Mouse (Mus musculus): ENCODE results near the gene Chn1. TPM values are rescaled to one million over a fixed set of nuclear protein-coding genes. Genes with fewer than 3 reads are reported as not detected.

Gene Chn1
- polyA plus RNA-seq, 1 experiment = 17.9 TPM

DNA sequence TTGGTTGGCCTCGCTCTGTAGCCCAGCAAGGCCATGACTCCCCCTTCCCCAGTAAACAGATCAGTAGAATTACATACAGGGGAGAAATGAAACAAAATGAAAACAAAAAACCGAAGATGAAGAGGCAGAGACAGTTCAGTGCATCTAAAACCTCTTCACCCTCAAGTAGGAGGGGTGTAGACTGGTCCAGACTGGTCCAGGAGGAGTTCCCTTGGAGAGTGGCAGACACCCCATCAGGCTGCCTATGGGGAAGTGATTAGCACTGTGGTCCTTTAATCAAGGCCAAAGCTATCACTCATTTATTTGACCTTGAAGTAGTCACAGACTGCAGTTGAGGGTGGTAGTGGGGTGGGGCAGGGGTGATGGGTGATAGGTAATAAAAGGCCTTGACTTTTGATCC is 170.6 kb downstream of the Chn1 start:
- Histone ChIP-seq H3K4me3 (ENCODE audit: insufficient read depth, low read length) (no peak overlapping the region), H3K27ac (ENCODE audit: insufficient read depth, low read length) (no peak overlapping the region), H3K4me1 (ENCODE audit: control insufficient read depth, insufficient read depth, low read length) (peaks cover 3% of the 10 kb centered on the region; the same call in 1 of the 2 replicates)
- TF ChIP-seq POLR2A (IDR thresholded peaks at IDR 0.05; ENCODE audit: low read depth, low read length) = no peak
- no peak for TF ChIP-seq CTCF (IDR thresholded peaks at IDR 0.05; ENCODE audit: borderline replicate concordance, insufficient read depth, low read length)

DNA sequence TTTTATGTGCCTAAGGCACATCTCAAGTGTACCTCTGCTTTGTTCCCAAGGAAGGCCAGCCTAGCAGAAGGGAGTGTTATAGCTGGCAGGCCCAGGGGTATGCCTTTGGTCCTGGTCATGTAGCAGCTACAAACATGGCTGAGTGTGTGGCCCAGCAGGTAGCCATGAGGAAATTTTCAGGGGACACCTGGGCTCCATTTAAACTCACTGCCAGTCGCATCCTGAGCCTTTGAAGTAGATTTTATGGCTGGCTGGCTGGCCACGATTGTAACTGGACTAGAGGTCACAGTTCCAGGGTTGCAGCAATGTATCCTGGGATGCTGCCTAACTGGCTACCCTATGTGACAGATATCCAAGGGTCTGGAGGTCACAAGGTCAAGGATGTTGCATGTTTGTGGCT is 174.5 kb downstream of the Chn1 start:
- H3K4me3 ChIP-seq (ENCODE audit: insufficient read depth, low read length) = no peak overlapping the region
- 0 out of 2 replicates have a peak, but pooled peaks cover 3% of the 10 kb centered on the region for H3K4me1 ChIP-seq (ENCODE audit: control insufficient read depth, insufficient read depth, low read length)
- no peak overlapping the region for H3K27ac ChIP-seq (ENCODE audit: insufficient read depth, low read length)
- TF ChIP-seq POLR2A (IDR thresholded peaks at IDR 0.05; ENCODE audit: low read depth, low read length) = no peak
- no peak for TF ChIP-seq CTCF (IDR thresholded peaks at IDR 0.05; ENCODE audit: borderline replicate concordance, insufficient read depth, low read length)

- Histone ChIP-seq H3K4me1 (ENCODE audit: control insufficient read depth, insufficient read depth, low read length) (peaks cover 7% of the 10 kb centered on the region; the same call in 1 of the 2 replicates), H3K4me3 (ENCODE audit: insufficient read depth, low read length) (no peak overlapping the region), H3K27ac (ENCODE audit: insufficient read depth, low read length) (no peak overlapping the region)
- TF ChIP-seq CTCF (IDR thresholded peaks at IDR 0.05; ENCODE audit: borderline replicate concordance, insufficient read depth, low read length) (no peak), POLR2A (IDR thresholded peaks at IDR 0.05; ENCODE audit: low read depth, low read length) (no peak)
Measured at GRCm38 (mm10) chr2:73597772-73598171, 177.4 kb downstream of the Chn1 start.

- Histone ChIP-seq H3K4me3 (ENCODE audit: insufficient read depth, low read length) (no peak overlapping the region), H3K27ac (ENCODE audit: insufficient read depth, low read length) (no peak overlapping the region), H3K4me1 (ENCODE audit: control insufficient read depth, insufficient read depth, low read length) (peaks cover 13% of the 10 kb centered on the region)
- no peak for TF ChIP-seq POLR2A (IDR thresholded peaks at IDR 0.05; ENCODE audit: low read depth, low read length)
- no peak for TF ChIP-seq CTCF (IDR thresholded peaks at IDR 0.05; ENCODE audit: borderline replicate concordance, insufficient read depth, low read length)
Measured at GRCm38 (mm10) chr2:73596786-73597185, 178.4 kb downstream of the Chn1 start.

- TF ChIP-seq CTCF (IDR thresholded peaks at IDR 0.05; ENCODE audit: borderline replicate concordance, insufficient read depth, low read length) (no peak), POLR2A (IDR thresholded peaks at IDR 0.05; ENCODE audit: low read depth, low read length) (no peak)
- Histone ChIP-seq H3K4me3 (ENCODE audit: insufficient read depth, low read length) (no peak overlapping the region), H3K27ac (ENCODE audit: insufficient read depth, low read length) (no peak overlapping the region), H3K4me1 (ENCODE audit: control insufficient read depth, insufficient read depth, low read length) (peaks cover 15% of the 10 kb centered on the region)
Measured at GRCm38 (mm10) chr2:73596326-73596725, 178.8 kb downstream of the Chn1 start.

DNA sequence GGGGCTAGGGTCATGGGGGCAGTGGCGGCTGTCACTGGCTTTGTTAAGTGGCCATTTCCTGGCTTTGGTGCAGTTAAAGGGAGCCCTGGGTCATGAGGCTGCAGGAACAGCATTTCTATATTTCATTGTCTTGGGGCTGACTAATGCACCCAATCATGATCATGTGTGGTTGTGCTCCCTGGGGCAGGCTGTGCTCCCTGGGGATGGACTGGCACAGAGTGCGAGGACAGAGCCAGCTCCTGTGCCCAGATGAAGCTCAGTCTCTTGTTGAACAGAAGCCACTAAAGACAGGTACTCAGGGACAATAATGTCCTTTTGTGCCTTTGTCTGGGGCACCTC is 182.1 kb downstream of the Chn1 start:
- TF ChIP-seq POLR2A (IDR thresholded peaks at IDR 0.05; ENCODE audit: low read depth, low read length) = no peak
- no peak for TF ChIP-seq CTCF (IDR thresholded peaks at IDR 0.05; ENCODE audit: borderline replicate concordance, insufficient read depth, low read length)
- Histone ChIP-seq H3K4me1 (ENCODE audit: control insufficient read depth, insufficient read depth, low read length) (peaks cover 23% of the 10 kb centered on the region), H3K27ac (ENCODE audit: insufficient read depth, low read length) (peak overlapping the region; percentile 78), H3K4me3 (ENCODE audit: insufficient read depth, low read length) (no peak overlapping the region)

DNA sequence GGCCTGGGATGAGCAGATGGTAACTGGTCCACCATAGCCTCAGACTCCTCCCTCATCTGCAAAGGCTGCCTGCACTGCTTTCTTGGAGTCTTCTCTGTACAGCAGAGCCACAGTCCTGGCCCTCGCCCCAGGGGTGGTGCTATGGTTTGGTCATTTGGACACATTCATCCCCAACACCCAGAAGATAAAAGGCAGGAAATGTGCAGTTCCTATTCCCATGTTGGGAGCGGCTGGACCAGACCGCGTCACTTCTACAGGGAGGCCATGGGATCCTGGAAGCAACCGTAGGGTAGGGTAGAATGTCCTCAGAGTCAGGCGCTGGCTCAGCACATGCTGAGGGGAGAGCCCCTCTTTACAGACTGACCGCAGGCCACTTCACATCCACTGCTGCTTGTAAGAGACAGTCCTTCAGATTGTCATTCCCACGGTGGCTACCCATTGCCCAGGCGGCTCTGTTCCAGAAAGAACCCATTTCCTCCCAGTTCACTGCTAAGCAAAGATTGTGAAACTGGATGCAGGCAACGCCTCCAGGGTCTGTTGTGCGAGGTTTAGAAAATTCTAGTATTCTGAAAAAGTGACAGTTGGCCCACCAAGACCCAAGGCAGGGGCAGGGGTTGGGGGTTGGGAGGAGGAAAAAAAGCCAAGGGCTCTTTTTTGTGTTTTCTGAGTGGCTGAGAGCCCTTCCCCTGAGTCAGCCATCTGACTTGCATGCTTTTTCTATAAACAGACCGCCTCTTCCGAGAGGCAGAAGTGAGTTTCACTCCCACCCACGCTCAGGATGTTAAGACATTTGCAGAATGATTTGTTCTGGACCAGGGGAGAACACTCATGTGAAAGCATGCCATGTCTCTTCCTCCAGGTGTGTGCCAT is 182.7 kb downstream of the Chn1 start:
- no peak for TF ChIP-seq CTCF (IDR thresholded peaks at IDR 0.05; ENCODE audit: borderline replicate concordance, insufficient read depth, low read length)
- peak; percentile 37; the same call in 1 of the 2 replicates for TF ChIP-seq POLR2A (IDR thresholded peaks at IDR 0.05; ENCODE audit: low read depth, low read length)
- Histone ChIP-seq H3K27ac (ENCODE audit: insufficient read depth, low read length) (peak overlapping the region; percentile 87), H3K4me3 (ENCODE audit: insufficient read depth, low read length) (no peak overlapping the region), H3K4me1 (ENCODE audit: control insufficient read depth, insufficient read depth, low read length) (peaks cover 26% of the 10 kb centered on the region)

GRCm38 (mm10) chr2:73591246-73591645 is 183.9 kb downstream of the Chn1 start:
- Histone ChIP-seq H3K27ac (ENCODE audit: insufficient read depth, low read length) (no peak overlapping the region), H3K4me3 (ENCODE audit: insufficient read depth, low read length) (no peak overlapping the region), H3K4me1 (ENCODE audit: control insufficient read depth, insufficient read depth, low read length) (peaks cover 26% of the 10 kb centered on the region)
- TF ChIP-seq POLR2A (IDR thresholded peaks at IDR 0.05; ENCODE audit: low read depth, low read length) (no peak), CTCF (IDR thresholded peaks at IDR 0.05; ENCODE audit: borderline replicate concordance, insufficient read depth, low read length) (no peak)

DNA sequence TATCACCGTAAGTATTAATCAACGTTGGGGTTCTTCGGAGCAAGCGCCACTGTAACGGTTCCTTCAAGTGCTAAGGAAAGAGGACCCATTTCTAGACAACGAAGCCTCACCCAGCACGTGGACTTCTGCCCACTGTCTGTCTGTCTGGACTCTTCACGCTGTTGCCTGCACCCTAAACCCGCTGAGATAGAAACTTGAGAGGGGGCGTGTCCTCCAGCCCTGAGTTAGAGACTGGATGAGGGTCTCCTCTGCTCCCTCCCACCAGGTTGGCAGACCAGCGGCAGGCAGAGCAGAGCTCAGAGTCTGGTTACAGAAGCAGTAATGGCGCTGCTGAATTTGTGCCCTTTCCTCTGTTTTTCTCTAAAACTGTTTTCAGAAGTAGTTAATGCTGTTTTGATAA is 185.0 kb downstream of the Chn1 start:
- H3K4me1 ChIP-seq (ENCODE audit: control insufficient read depth, insufficient read depth, low read length) = peaks cover 26% of the 10 kb centered on the region
- no peak overlapping the region for H3K4me3 ChIP-seq (ENCODE audit: insufficient read depth, low read length)
- no peak for TF ChIP-seq CTCF (IDR thresholded peaks at IDR 0.05; ENCODE audit: borderline replicate concordance, insufficient read depth, low read length)
- no peak for TF ChIP-seq POLR2A (IDR thresholded peaks at IDR 0.05; ENCODE audit: low read depth, low read length)
- H3K27ac ChIP-seq (ENCODE audit: insufficient read depth, low read length) = no peak overlapping the region

- Histone ChIP-seq H3K4me3 (ENCODE audit: insufficient read depth, low read length) (no peak overlapping the region), H3K27ac (ENCODE audit: insufficient read depth, low read length) (peak overlapping the region; percentile 85; the same call in 1 of the 2 replicates), H3K4me1 (ENCODE audit: control insufficient read depth, insufficient read depth, low read length) (peaks cover 26% of the 10 kb centered on the region)
- TF ChIP-seq CTCF (IDR thresholded peaks at IDR 0.05; ENCODE audit: borderline replicate concordance, insufficient read depth, low read length) (no peak), POLR2A (IDR thresholded peaks at IDR 0.05; ENCODE audit: low read depth, low read length) (no peak)
Measured at GRCm38 (mm10) chr2:73588951-73589350, 186.2 kb downstream of the Chn1 start.
